Mouse (Mus musculus): ENCODE measurements around the gene C1qtnf3.
"Not testable (repeated sequence)": the region's sequence is repeated elsewhere in the genome, so short reads cannot be mapped to it uniquely, and the experiment has no call there.

The C1qtnf3 gene

DNA sequence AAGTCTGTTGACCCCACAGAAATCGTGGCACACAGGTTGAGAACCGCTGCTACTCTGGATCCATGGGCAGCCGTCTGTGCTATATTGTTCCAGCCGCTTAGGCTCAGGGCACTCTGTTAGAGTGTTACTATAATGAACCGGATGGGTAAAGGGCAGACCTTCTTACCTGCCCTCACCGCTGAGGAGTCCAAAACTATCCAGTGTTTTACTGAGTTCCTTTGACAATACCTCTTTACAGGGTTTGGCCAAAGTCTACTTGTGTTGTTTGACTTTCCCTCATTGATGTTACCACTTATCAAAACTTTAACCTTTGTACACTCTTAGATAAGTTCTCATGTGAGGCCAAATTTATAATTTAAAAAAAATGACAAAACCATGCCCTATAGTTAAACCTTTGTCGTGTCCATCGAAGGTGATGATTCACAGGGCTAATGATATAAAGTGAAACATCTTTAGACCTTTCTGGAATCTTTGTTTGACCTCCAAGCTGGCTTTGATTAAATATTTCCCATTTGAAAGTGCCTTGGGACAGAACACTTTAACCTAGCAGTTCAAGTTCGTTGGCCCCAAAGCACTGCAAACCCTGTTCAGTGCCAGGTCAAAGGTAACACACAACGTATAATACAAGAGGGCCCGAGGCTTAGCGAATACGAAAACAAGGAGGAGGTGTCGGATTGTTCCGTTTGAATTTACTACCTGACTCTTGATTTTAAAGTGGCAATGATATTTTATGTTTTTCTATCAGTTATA is 7.3 kb downstream of the C1qtnf3 start:
- no peak for DNase-seq (ENCODE audit: low read depth)

DNA sequence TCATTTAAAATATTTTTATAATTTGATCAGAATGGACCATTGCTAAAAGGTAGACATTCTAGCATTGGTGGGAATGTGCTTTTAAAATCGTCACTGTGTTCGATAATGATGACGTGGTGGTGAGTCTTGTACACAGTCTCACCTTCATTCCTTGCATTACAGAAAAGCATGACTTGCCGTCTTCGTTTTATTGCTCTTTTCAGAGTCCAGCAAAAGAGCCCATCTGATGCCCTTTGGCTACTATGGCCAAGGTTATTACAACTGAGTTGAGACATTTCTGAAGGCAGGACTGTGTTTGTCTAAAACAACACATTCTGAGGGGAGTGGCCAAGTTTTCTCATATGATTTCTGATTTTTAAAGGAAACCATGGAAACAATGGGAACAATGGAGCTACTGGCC is 8.1 kb downstream of the C1qtnf3 start:
- no peak for DNase-seq (ENCODE audit: low read depth)

- no peak for DNase-seq (ENCODE audit: low read depth)
Observed at GRCm38 (mm10) chr15:10962601-10963000, 10.5 kb downstream of the C1qtnf3 start.

DNA sequence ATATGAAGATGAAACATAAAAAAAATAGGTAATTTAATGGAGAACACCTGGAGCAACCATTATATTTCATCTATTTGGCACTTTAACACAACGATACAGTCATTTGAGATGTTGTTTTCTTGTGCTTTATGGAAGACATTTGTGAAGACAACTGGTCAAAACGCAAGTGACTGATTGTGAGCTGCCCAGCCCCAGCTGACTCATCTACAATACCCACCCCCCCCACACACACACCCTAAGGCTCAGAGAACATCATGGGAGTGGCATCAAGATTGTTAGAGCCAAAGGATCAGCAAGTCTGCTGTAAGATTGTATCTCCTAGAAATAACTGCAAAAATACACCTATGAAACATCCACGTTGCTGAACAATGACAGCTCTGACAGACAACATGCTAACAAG is 17.3 kb downstream of the C1qtnf3 start:
- peak; percentile 34 for DNase-seq (ENCODE audit: low read depth)

GRCm38 (mm10) chr15:10970777-10971176 is 18.6 kb downstream of the C1qtnf3 start:
- DNase-seq (ENCODE audit: low read depth) = no peak

DNA sequence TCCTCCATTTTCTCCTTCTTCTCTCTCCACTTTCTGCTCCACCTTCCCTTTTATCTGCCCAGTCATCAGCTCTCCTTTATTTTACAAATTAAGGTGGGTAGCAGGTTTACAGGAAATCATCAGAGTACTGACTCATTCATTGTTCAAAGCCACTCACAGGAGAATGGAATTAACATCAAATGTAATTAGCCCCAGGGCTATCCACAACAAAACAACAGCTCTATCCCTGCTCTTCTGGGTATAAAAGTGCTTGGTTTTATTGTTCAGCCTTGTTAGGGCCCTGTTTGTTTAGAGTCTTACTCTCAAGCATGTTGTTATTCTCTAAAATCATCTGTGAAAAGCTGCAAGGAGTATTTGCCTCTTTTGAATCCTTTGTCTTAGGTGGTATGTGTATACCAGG is 25.0 kb downstream of the C1qtnf3 start:
- DNase-seq (ENCODE audit: low read depth) = no peak

- DNase-seq (ENCODE audit: low read depth) = no peak
Observed at GRCm38 (mm10) chr15:10980712-10981111, 28.6 kb downstream of the C1qtnf3 start.

DNA sequence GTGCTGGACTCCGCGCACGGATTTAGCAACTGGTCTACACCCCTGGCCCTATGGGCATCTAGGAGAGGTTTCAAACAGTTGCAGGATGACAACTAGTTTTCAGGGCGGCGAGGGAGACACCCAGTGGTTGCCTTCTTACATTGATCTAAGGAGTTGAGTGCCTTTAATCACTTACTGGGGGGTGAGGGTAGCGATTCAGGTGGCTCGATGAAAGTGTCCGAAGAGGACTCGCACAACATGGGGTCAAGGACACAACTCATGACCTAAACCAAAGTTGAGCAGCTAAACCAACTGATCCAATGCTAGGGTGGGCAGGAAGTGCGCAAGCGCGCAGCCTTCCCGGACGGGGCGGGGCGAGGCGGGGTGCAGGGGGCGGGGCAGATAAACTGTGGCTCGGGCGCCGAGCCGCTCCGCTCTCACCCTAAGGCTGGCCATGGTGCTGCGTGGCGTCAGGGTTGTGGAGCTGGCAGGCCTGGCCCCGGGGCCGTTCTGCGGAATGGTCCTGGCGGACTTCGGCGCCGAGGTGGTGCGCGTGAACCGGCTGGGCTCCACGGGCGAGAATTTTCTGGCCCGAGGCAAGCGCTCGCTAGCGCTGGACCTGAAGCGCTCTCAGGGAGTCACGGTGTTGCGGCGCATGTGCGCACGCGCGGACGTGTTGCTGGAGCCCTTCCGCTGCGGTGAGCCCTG is 29.4 kb downstream of the C1qtnf3 start, which contains the start of gene Amacr:
Gene Amacr (plus strand): TSS at position 380 of the 687 bp plus-strand sequence.
- DNase-seq (ENCODE audit: low read depth) = peak; percentile 95

- no peak for DNase-seq (ENCODE audit: low read depth)
Observed at GRCm38 (mm10) chr15:10982064-10982435, 29.9 kb downstream of the C1qtnf3 start.

- DNase-seq (ENCODE audit: low read depth) = no peak
Observed at GRCm38 (mm10) chr15:10985756-10986155, 33.6 kb downstream of the C1qtnf3 start.

DNA sequence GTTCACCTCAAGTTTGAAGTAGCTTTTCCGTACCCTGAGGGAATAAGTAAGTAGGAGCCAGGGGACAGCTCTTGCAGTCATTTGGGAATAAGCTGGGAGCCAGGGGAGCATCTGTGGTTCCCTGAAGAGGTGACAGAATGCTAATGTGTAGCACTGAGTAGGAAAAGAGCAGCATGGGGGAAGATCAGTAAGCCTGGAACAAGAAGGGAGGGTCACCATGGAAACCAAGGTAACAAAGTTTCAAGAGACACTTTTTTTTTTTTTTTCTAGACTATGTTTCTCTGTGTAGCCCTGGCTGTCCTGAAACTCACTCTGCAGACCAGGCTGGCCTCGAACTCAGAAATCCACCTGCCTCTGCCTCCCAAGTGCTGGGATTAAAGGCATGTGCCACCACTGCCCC is 34.3 kb downstream of the C1qtnf3 start:
- DNase-seq (ENCODE audit: low read depth) = not testable (repeated sequence)

DNA sequence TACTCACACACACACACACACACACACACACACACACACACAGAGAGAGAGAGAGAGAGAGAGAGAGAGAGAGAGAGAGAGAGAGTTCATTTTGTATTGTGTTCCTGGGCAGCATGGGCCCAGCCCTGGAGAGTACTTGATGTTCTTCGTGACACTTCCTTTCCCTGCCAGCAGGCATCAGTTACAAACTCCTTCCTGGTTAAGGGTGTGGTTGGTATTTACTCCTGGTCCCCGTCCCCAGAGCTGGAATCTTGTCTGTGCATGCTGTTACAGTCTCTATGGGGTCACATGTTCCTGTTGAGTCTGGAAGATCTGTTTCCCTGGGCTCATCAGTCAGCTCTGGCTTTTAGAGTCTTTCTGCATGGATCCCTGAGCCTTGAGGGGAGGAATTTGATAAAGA is 38.3 kb downstream of the C1qtnf3 start:
- DNase-seq (ENCODE audit: low read depth) = no peak

DNA sequence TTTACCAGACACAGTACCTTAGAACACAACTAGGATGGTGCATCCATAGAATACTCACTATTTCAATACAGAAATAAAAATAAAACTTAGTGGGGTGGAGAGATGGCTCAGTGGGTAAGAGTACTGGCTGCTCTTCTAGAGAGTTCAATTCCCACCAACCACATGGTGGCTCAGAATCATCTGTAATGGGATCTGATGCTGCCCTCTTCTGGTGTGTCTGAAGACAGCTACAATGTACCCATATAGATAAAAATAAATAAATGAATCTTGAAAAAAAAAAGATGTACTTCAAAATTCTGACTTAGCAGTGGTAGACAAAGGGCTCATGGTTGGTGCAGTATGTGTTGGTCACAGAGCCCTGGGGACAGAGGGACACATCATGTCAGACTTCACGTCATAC is 39.4 kb downstream of the C1qtnf3 start:
- DNase-seq (ENCODE audit: low read depth) = peak; percentile 58

DNA sequence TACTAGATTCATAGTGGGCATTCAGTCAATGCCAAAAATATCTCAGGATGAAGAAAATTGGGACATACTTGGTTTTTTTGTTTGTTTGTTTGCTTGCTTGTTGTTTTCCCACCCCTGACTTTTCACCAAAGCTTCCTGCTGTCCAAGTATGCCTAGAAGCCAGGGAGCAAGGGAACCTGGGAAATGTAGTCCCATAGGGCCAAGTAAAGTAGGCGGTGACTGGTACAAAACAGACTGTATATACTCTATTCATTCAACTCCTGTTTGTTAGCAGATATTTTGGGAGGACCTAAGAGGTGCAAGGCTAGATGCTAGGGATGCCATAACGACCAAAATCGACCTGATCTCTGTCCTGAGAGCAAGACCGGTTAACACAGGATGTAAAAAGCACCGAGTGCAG is 47.7 kb downstream of the C1qtnf3 start:
- DNase-seq (ENCODE audit: low read depth) = no peak

DNA sequence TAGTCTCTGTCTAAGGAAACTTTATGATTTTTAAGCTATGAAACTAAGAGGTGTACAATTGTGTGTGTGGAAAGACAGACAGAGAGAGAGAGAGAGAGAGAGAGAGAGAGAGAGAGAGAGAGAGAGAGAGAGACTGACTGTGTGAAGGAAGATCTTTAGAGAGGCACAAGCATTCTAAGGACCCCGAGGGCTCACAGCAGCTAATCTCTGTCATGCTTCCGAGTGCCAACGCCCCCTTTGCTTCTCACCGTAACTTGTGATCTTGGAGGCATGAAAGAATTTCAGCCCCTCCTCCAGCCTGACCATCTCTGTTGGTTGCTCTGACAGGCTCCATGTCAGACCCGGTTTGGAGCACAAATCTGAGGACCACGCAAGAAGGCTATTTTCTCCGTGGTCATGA is 48.3 kb downstream of the C1qtnf3 start, which contains the start of gene Slc45a2:
Gene Slc45a2 (plus strand): TSS at position 301 of the 400 bp plus-strand sequence.
- DNase-seq (ENCODE audit: low read depth) = no peak

- DNase-seq (ENCODE audit: low read depth) = no peak
Observed at GRCm38 (mm10) chr15:11003791-11004190, 51.7 kb downstream of the C1qtnf3 start.

- DNase-seq (ENCODE audit: low read depth) = no peak
Observed at GRCm38 (mm10) chr15:11004646-11005045, 52.5 kb downstream of the C1qtnf3 start.

DNA sequence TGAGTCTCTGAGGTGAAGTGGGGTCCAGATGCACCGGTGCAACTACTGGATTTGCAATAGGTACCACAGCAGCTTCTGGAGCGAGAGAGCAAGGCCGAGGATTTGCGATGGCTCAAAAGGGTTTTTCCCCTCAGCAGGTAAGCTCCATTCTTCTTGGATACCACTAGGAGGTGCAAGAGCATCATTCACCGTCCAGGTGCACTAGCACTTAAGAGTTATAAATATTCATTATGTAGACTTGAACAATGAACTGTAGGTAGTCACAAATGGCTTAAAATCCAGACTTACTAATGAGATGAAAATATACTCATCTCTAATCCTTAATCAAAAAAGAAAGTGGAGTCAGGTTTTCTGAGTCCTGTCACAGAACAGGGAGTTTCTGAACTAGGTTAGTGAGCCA is 56.6 kb downstream of the C1qtnf3 start:
- peak; percentile 67 for DNase-seq (ENCODE audit: low read depth)

GRCm38 (mm10) chr15:11010976-11011548 is 58.9 kb downstream of the C1qtnf3 start:
- DNase-seq (ENCODE audit: low read depth) = no peak

- no peak for DNase-seq (ENCODE audit: low read depth)
Observed at GRCm38 (mm10) chr15:11014931-11015330, 62.8 kb downstream of the C1qtnf3 start.

DNA sequence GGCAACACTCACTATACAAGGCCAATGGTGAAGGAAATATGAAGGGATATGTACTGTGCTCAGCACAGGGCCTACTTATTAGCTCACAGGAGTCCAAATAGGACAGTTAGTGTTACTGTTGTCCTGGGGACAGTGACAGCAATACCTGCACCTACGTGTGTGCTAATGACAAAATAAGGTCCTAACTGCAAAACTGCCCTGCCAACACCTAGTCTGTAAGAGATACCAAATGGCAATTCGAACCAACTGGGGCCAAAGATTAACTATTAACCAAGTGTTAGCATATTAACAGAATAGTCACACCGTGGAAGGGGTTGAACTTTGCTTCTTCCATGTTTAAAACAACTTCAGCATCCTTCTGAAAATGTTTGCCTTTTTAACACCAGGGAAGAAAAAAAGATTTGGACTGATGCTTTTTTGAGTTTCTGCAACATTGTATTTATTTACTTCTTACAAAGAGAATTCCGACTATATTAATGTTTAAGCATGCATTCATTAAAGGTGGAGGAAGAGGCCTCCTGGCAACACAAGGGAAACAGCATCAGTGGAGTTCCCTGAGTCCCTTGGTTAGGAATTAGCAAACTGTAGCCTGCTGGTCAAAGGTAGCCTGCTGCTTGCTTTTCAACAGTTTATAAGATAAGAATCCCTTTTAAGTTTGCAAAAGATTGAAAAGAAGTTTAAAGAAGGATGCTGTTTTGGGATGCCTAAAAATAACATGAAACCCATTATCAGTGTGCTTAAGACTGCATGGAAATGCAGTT is 74.8 kb downstream of the C1qtnf3 start:
- no peak for DNase-seq (ENCODE audit: low read depth)

All from NIH3T3 (cell line).